Mouse (Mus musculus) thymus, adult 2 months (tissue): ENCODE results near the gene Sgms1.

Experiments
- CTCF ChIP-seq: fragments of 200-500 bp; IDR thresholded peaks from 2 replicates; pipeline ENCODE4 v1.5.1; 2012; ENCODE audit warnings: mild to moderate bottlenecking, control low read depth, low read length, moderate library complexity, borderline replicate concordance; ENCODE audit not compliant: control insufficient read depth, poor library complexity, insufficient read depth; ENCODE audit errors: extremely low read depth
- POLR2A ChIP-seq: fragments of 200-500 bp; IDR thresholded peaks from 2 replicates; pipeline ENCODE4 v1.6.1; 2012; ENCODE audit warnings: mild to moderate bottlenecking, low read length, control low read depth, moderate library complexity; ENCODE audit not compliant: control insufficient read depth, poor library complexity, insufficient read depth; ENCODE audit errors: extremely low read depth

DNA sequence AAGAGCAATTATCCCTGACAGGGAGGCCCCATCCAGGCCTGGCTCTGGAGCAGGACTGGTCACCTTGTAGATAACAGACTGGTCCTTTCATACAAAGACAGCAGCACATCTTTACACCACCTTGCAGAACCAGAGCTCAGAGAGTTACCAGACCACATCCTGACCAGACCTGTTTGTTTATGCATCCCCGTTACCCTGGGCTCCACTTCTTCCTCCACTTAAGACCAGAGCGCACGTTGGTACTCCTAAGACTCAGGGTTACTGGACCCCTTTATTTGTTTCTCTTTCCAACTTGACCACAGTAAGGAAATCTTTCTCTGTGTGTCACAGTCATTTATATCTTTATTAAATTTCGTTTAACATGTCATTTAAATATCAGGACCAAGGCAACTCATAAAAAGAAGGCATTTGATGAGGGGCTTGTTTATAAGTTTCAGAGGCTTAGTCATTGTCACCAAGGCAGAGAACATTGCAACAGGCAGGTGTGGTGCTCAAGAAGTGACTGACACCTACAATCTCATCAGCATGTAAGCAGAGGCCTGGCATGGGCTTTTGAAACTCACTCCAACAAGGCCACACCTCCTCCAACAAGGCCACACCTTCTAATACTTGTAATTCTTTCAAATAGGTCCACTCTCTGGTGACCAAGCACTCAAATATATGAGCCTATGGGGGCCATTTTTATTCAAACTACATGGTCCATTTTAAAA is 132.7 kb downstream of the Sgms1 start:
- TF ChIP-seq POLR2A = no peak
- TF ChIP-seq CTCF = no peak
